Mouse (Mus musculus): ENCODE data around the gene Cep89. TPM values are rescaled to one million over a fixed set of nuclear protein-coding genes. Genes with fewer than 3 reads are reported as not detected.

Gene Cep89
- total and polyA plus RNA-seq, 3 experiments: 9.8 to 12.1 (median 9.9) TPM

DNA sequence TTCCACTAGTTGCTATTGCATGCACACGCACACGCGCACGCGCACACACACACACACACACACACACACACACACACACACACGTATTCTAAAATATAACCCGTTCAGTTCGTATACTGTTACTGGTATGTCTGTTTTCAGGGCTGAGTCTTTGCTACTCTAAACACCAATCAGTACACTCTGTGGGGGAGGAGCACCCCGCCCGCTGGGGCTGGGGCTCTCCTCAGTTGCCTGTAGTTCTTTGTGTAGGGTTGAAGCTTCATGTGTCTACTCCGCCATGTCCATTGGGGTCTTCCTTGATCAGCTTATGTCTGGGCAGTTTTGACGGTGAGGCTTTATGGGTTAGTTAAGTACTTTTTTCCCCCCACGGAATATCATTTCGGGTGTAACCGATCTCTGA, 43.5 kb upstream of the Cep89 start:
- Histone ChIP-seq H3K9me3 (replicated peaks) (no peaks in the 10 kb centered on the region), H3K27me3 (ENCODE audit: insufficient read depth, low read length) (peaks cover 5% of the 10 kb centered on the region; the same call in 1 of the 2 replicates), H3K36me3 (replicated peaks) (no peaks in the 10 kb centered on the region), H3K4me1 (ENCODE audit: insufficient read depth, low read depth, low read length) (peaks cover under 1% of the 10 kb centered on the region; the same call in 1 of the 2 replicates), H3K4me3 (ENCODE audit: low read depth, low read length) (no peak overlapping the region)
- ATAC-seq (ENCODE audit: extremely low read depth, insufficient number of reproducible peaks, low FRiP score, poor library complexity, severe bottlenecking) (no peak), DNase-seq (ENCODE audit: low spot score) (no peak)
- TF ChIP-seq GATA1 (IDR thresholded peaks at IDR 0.05; ENCODE audit: borderline replicate concordance, low read length) (no peak), POLR2AphosphoS5 (IDR thresholded peaks at IDR 0.05; ENCODE audit: insufficient replicate concordance, low read depth, low read length) (no peak), CTCF (IDR thresholded peaks at IDR 0.05; ENCODE audit: low read depth, low read length) (no peak), TAL1 (conservative IDR thresholded peaks at IDR 0.05; ENCODE audit: low read depth, low read length) (no peak), GATA2 (IDR thresholded peaks at IDR 0.05; ENCODE audit: borderline replicate concordance, low read depth, low read length) (no peak)

GRCm38 (mm10) chr7:35355303-35355872, 41.4 kb upstream of the Cep89 start:
- Histone ChIP-seq H3K9me3 (replicated peaks) (no peaks in the 10 kb centered on the region), H3K4me3 (ENCODE audit: low read depth, low read length) (no peak overlapping the region), H3K27me3 (ENCODE audit: insufficient read depth, low read length) (peaks cover 7% of the 10 kb centered on the region; the same call in 1 of the 2 replicates), H3K4me1 (ENCODE audit: insufficient read depth, low read depth, low read length) (no peaks in the 10 kb centered on the region), H3K36me3 (replicated peaks) (no peaks in the 10 kb centered on the region)
- no peak for ATAC-seq (ENCODE audit: extremely low read depth, insufficient number of reproducible peaks, low FRiP score, poor library complexity, severe bottlenecking)
- TF ChIP-seq GATA2 (IDR thresholded peaks at IDR 0.05; ENCODE audit: borderline replicate concordance, low read depth, low read length) (no peak), POLR2AphosphoS5 (IDR thresholded peaks at IDR 0.05; ENCODE audit: insufficient replicate concordance, low read depth, low read length) (no peak), TAL1 (conservative IDR thresholded peaks at IDR 0.05; ENCODE audit: low read depth, low read length) (no peak), GATA1 (IDR thresholded peaks at IDR 0.05; ENCODE audit: borderline replicate concordance, low read length) (no peak), CTCF (IDR thresholded peaks at IDR 0.05; ENCODE audit: low read depth, low read length) (no peak)
- no peak for DNase-seq (ENCODE audit: low spot score)

- H3K9me3 ChIP-seq (replicated peaks): no peaks in the 10 kb centered on the region
- H3K27me3 ChIP-seq (ENCODE audit: insufficient read depth, low read length): peaks cover 7% of the 10 kb centered on the region; the same call in 1 of the 2 replicates
- H3K36me3 ChIP-seq (replicated peaks): no peaks in the 10 kb centered on the region
- no peak for ATAC-seq (ENCODE audit: extremely low read depth, insufficient number of reproducible peaks, low FRiP score, poor library complexity, severe bottlenecking)
- H3K4me3 ChIP-seq (ENCODE audit: low read depth, low read length): no peak overlapping the region
- no peak for DNase-seq (ENCODE audit: low spot score)
- H3K4me1 ChIP-seq (ENCODE audit: insufficient read depth, low read depth, low read length): no peaks in the 10 kb centered on the region
- TF ChIP-seq GATA2 (IDR thresholded peaks at IDR 0.05; ENCODE audit: borderline replicate concordance, low read depth, low read length) (no peak), GATA1 (IDR thresholded peaks at IDR 0.05; ENCODE audit: borderline replicate concordance, low read length) (no peak), CTCF (IDR thresholded peaks at IDR 0.05; ENCODE audit: low read depth, low read length) (no peak), TAL1 (conservative IDR thresholded peaks at IDR 0.05; ENCODE audit: low read depth, low read length) (no peak), POLR2AphosphoS5 (IDR thresholded peaks at IDR 0.05; ENCODE audit: insufficient replicate concordance, low read depth, low read length) (no peak)
Observed at GRCm38 (mm10) chr7:35357621-35358020, 39.2 kb upstream of the Cep89 start.

GRCm38 (mm10) chr7:35362253-35362652, 34.6 kb upstream of the Cep89 start:
- no peak for DNase-seq (ENCODE audit: low spot score)
- Histone ChIP-seq H3K4me3 (ENCODE audit: low read depth, low read length) (no peak overlapping the region), H3K36me3 (replicated peaks) (no peaks in the 10 kb centered on the region), H3K4me1 (ENCODE audit: insufficient read depth, low read depth, low read length) (no peaks in the 10 kb centered on the region), H3K27me3 (ENCODE audit: insufficient read depth, low read length) (peaks cover 7% of the 10 kb centered on the region; the same call in 1 of the 2 replicates), H3K9me3 (replicated peaks) (no peaks in the 10 kb centered on the region)
- no peak for ATAC-seq (ENCODE audit: extremely low read depth, insufficient number of reproducible peaks, low FRiP score, poor library complexity, severe bottlenecking)
- TF ChIP-seq POLR2AphosphoS5 (IDR thresholded peaks at IDR 0.05; ENCODE audit: insufficient replicate concordance, low read depth, low read length): no peak
- no peak for TF ChIP-seq GATA2 (IDR thresholded peaks at IDR 0.05; ENCODE audit: borderline replicate concordance, low read depth, low read length)
- TF ChIP-seq TAL1 (conservative IDR thresholded peaks at IDR 0.05; ENCODE audit: low read depth, low read length): no peak
- no peak for TF ChIP-seq CTCF (IDR thresholded peaks at IDR 0.05; ENCODE audit: low read depth, low read length)
- no peak for TF ChIP-seq GATA1 (IDR thresholded peaks at IDR 0.05; ENCODE audit: borderline replicate concordance, low read length)

DNA sequence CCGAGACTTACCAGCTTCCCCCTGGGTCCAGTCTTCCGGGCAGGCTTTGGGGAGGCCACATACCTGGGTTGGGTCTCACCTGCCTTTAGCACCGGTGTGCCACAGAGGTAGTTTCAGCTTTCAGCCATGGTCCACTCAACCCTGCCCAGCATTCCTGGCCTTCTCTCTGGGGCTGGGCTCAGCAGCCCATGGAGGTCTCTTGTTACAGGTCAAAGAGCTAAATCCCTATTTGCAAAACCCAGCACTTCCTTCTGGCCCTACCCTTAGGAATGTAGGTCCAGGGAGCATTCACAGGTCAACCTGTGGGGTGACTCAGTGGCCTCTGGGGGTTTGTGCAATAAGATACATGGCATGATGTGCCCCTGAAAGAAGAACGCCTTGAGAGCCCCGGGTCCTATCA, 34.0 kb upstream of the Cep89 start:
- Histone ChIP-seq H3K27me3 (ENCODE audit: insufficient read depth, low read length) (peaks cover 7% of the 10 kb centered on the region; the same call in 1 of the 2 replicates), H3K36me3 (replicated peaks) (no peaks in the 10 kb centered on the region), H3K4me3 (ENCODE audit: low read depth, low read length) (no peak overlapping the region), H3K4me1 (ENCODE audit: insufficient read depth, low read depth, low read length) (no peaks in the 10 kb centered on the region), H3K9me3 (replicated peaks) (no peaks in the 10 kb centered on the region)
- DNase-seq (ENCODE audit: low spot score) (no peak), ATAC-seq (ENCODE audit: extremely low read depth, insufficient number of reproducible peaks, low FRiP score, poor library complexity, severe bottlenecking) (no peak)
- TF ChIP-seq GATA2 (IDR thresholded peaks at IDR 0.05; ENCODE audit: borderline replicate concordance, low read depth, low read length) (no peak), TAL1 (conservative IDR thresholded peaks at IDR 0.05; ENCODE audit: low read depth, low read length) (no peak), POLR2AphosphoS5 (IDR thresholded peaks at IDR 0.05; ENCODE audit: insufficient replicate concordance, low read depth, low read length) (no peak), CTCF (IDR thresholded peaks at IDR 0.05; ENCODE audit: low read depth, low read length) (no peak), GATA1 (IDR thresholded peaks at IDR 0.05; ENCODE audit: borderline replicate concordance, low read length) (no peak)

DNA sequence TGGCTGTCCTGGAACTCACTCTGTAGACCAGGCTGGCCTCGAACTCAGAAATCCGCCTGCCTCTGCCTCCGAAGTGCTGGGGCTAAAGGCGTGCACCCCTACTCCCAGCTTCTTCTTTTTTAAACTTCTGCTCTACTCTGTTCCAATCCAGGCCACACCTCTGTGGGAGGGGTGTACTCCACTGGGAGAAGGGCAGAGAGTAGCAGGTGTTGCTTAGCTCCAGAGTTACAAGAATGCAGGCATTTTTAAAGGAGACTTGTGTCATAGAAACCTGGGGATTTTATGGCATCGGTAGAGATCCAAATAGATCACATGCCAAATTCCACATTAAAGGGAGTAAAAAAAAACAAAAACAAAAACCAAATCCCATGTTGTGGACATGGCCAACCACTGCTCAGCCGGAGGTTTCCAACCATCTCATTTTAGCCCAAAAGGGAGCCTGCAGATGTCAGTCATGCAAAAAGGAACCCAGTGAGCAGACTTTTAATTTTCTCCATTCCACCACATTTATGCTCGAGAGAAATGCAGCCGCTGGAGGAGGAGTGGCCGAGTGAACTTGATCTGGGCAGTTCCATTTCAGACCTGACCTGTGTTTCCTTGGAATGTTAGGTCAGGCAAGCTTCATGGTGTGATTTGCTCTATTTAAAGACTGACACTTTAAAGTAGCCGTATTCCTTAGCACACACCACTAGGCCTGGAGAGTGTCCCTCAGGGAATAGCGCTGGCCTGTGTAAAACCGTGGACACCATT, 31.5 kb upstream of the Cep89 start:
- DNase-seq (ENCODE audit: low spot score) (no peak), ATAC-seq (ENCODE audit: extremely low read depth, insufficient number of reproducible peaks, low FRiP score, poor library complexity, severe bottlenecking) (no peak)
- H3K36me3 ChIP-seq (replicated peaks): no peaks in the 10 kb centered on the region
- H3K4me3 ChIP-seq (ENCODE audit: low read depth, low read length): no peak overlapping the region
- no peak for TF ChIP-seq TAL1 (conservative IDR thresholded peaks at IDR 0.05; ENCODE audit: low read depth, low read length)
- TF ChIP-seq GATA2 (IDR thresholded peaks at IDR 0.05; ENCODE audit: borderline replicate concordance, low read depth, low read length): no peak
- TF ChIP-seq POLR2AphosphoS5 (IDR thresholded peaks at IDR 0.05; ENCODE audit: insufficient replicate concordance, low read depth, low read length): no peak
- TF ChIP-seq GATA1 (IDR thresholded peaks at IDR 0.05; ENCODE audit: borderline replicate concordance, low read length): no peak
- TF ChIP-seq CTCF (IDR thresholded peaks at IDR 0.05; ENCODE audit: low read depth, low read length): no peak
- H3K4me1 ChIP-seq (ENCODE audit: insufficient read depth, low read depth, low read length): no peaks in the 10 kb centered on the region
- peaks cover 5% of the 10 kb centered on the region; the same call in 1 of the 2 replicates for H3K27me3 ChIP-seq (ENCODE audit: insufficient read depth, low read length)
- H3K9me3 ChIP-seq (replicated peaks): no peaks in the 10 kb centered on the region

All from G1E (cell line).